Mouse (Mus musculus) urinary bladder, postnatal 4 days (tissue): ENCODE data around the gene Asphd1.

ENCODE experiments used
- DNase-seq, 2 experiments: peaks; one replicate each; pipeline ENCODE4 v3.0.0; 2021 to 2022; ENCODE audit warnings: low spot score in 2 of 2

The Asphd1 gene

GRCm38 (mm10) chr7:126896912-126897311 lies 52.5 kb downstream of the Asphd1 start:
- no peak for DNase-seq
